ENCODE assay signal across 7 mouse cellular contexts in the genomic region with DNA sequence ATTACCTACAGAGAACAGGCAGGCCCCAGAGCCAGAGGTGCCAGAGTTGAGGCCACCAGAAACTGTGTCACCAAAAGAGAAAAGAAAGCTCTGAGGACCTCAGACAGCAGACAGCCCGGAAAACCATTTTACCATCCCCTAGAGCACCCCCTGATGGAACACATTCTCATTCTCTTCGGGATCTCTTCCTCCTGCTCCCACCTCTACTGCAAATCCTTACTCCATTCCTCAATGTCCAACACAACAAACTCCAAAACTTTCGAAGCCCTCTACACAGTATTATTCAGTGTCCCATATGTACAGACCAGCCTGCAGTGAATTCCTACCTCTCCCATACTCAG. TPM values are rescaled to one million over a fixed set of nuclear protein-coding genes. Genes with fewer than 3 reads are reported as not detected.
DNase-seq lines count a peak whose midpoint lies in the region; ATAC-seq and TF ChIP-seq lines count a peak whose summit lies in the region.

No protein-coding gene starts in this region.

- H3K4me3 ChIP-seq in megakaryocyte, embryonic 14.5 days (replicated peaks): peak overlapping the region; percentile 97
- peak overlapping the region; percentile 91 for H3K4me3 ChIP-seq in erythroblast, embryonic 14.5 days (replicated peaks)
- H3K4me3 ChIP-seq in limb, embryonic 14.5 days (replicated peaks; ENCODE audit: low read length): peak overlapping the region; percentile 95
- peak overlapping the region; percentile 96 for H3K4me3 ChIP-seq in stomach, embryonic 16.5 days (replicated peaks; ENCODE audit: low read length)

- H3K4me1 ChIP-seq in megakaryocyte, embryonic 14.5 days: peaks cover 40% of the 10 kb centered on the region
- peaks cover 39% of the 10 kb centered on the region for H3K4me1 ChIP-seq in erythroblast, embryonic 14.5 days (ENCODE audit: control insufficient read depth)
- H3K4me1 ChIP-seq in limb, embryonic 14.5 days (ENCODE audit: control insufficient read depth, insufficient read depth, low read length): peaks cover 14% of the 10 kb centered on the region
- peaks cover 24% of the 10 kb centered on the region for H3K4me1 ChIP-seq in stomach, embryonic 16.5 days (ENCODE audit: control insufficient read depth, insufficient read depth, low read length)

- H3K27ac ChIP-seq in limb, embryonic 14.5 days (replicated peaks; ENCODE audit: low read depth, low read length): peak overlapping the region; percentile 97
- H3K27ac ChIP-seq in stomach, embryonic 16.5 days (ENCODE audit: low read length): peak overlapping the region; percentile 97

- no peaks in the 10 kb centered on the region for H3K9me3 ChIP-seq in megakaryocyte, embryonic 14.5 days
- no peaks in the 10 kb centered on the region for H3K9me3 ChIP-seq in erythroblast, embryonic 14.5 days (ENCODE audit: control insufficient read depth, low read length)
- H3K9me3 ChIP-seq in limb, embryonic 14.5 days (ENCODE audit: control insufficient read depth, low read length): no peaks in the 10 kb centered on the region
- H3K9me3 ChIP-seq in stomach, embryonic 16.5 days (replicated peaks; ENCODE audit: control insufficient read depth, low read length): no peaks in the 10 kb centered on the region

- TF ChIP-seq POLR2A in limb, embryonic 14.5 days (IDR thresholded peaks at IDR 0.05; ENCODE audit: borderline replicate concordance, extremely low read depth, insufficient read depth, insufficient read length): no peak

- H3K4me2 ChIP-seq in limb, embryonic 14.5 days (replicated peaks; ENCODE audit: low read depth, low read length, severe bottlenecking): peak overlapping the region; percentile 54
- peak overlapping the region; percentile 69 for H3K4me2 ChIP-seq in stomach, embryonic 16.5 days (ENCODE audit: low read depth, low read length)

- 13% methylated on average over 3 of the region's 3 CpGs for WGBS in limb, embryonic 14.5 days
- WGBS in stomach, embryonic 16.5 days: 8% methylated on average over 3 of the region's 3 CpGs

- H3K36me3 ChIP-seq in megakaryocyte, embryonic 14.5 days (replicated peaks; ENCODE audit: low read length): peaks cover 24% of the 10 kb centered on the region
- H3K36me3 ChIP-seq in erythroblast, embryonic 14.5 days (ENCODE audit: control insufficient read depth): peaks cover 27% of the 10 kb centered on the region
- H3K36me3 ChIP-seq in limb, embryonic 14.5 days (ENCODE audit: control insufficient read depth, insufficient read depth, low read length): peaks cover 21% of the 10 kb centered on the region
- 0 out of 2 replicates have a peak, but pooled peaks cover 3% of the 10 kb centered on the region for H3K36me3 ChIP-seq in stomach, embryonic 16.5 days (ENCODE audit: control insufficient read depth, insufficient read depth, low read length)

- ATAC-seq in megakaryocyte, adult 5-6 weeks (ENCODE audit: poor library complexity, severe bottlenecking): no peak; the same call in 1 of the 2 replicates
- ATAC-seq in limb, embryonic 14.5 days (ENCODE audit: low FRiP score, low read depth): peak; percentile 31
- no peak for ATAC-seq in stomach, embryonic 16.5 days (ENCODE audit: insufficient read depth, low FRiP score)

- no peak for DNase-seq in limb, embryonic 14.5 days (ENCODE audit: low spot score)
- no peak for DNase-seq in right cerebral cortex, adult 2 months (ENCODE audit: low spot score in 2 of 2)
- no peak for DNase-seq in T-cell, adult 2 months (ENCODE audit: low spot score)

- peak overlapping the region; percentile 95 for H3K9ac ChIP-seq in limb, embryonic 14.5 days (ENCODE audit: low read depth, low read length, severe bottlenecking)
- H3K9ac ChIP-seq in stomach, embryonic 16.5 days (ENCODE audit: low read length): peak overlapping the region; percentile 94

- no peaks in the 10 kb centered on the region for H3K27me3 ChIP-seq in megakaryocyte, embryonic 14.5 days (replicated peaks)
- H3K27me3 ChIP-seq in erythroblast, embryonic 14.5 days (ENCODE audit: control insufficient read depth): no peaks in the 10 kb centered on the region
- H3K27me3 ChIP-seq in limb, embryonic 14.5 days (ENCODE audit: control insufficient read depth, insufficient read depth, low read length): no peaks in the 10 kb centered on the region
- H3K27me3 ChIP-seq in stomach, embryonic 16.5 days (ENCODE audit: control insufficient read depth, insufficient read depth, low read length): no peaks in the 10 kb centered on the region

RNA-seq across cellular contexts. Expression of a gene that starts 32.8 kb away (rescaled TPM):
- 30.3 and 34.3 TPM in 2 replicates for polyA plus RNA-seq in megakaryocyte, embryonic 14.5 days (2012; ENCODE audit: insufficient read depth, low replicate concordance)
- 73.8 and 104 TPM in 2 replicates for total RNA-seq in megakaryocyte, adult 5-6 weeks (2015)
- 76.5 and 80.6 TPM in 2 replicates for total RNA-seq in megakaryocyte, adult 5-6 weeks (2017)
- 2.8 and 2.9 TPM in 2 replicates for polyA plus RNA-seq in erythroblast, embryonic 14.5 days (2012)
- polyA plus RNA-seq in limb, embryonic 14.5 days (2012; rRNA removed): 169 and 196 TPM in 2 replicates
- polyA plus RNA-seq in limb, embryonic 14.5 days (2014; fragmentation: Nextera tagmentation; extraction: Ambion mirVana): 163 and 180 TPM in 2 replicates
- 162 and 165 TPM in 2 replicates for polyA plus RNA-seq in stomach, embryonic 16.5 days (2015; fragmentation: Nextera tagmentation; extraction: Ambion mirVana)
